In the genomic region with DNA sequence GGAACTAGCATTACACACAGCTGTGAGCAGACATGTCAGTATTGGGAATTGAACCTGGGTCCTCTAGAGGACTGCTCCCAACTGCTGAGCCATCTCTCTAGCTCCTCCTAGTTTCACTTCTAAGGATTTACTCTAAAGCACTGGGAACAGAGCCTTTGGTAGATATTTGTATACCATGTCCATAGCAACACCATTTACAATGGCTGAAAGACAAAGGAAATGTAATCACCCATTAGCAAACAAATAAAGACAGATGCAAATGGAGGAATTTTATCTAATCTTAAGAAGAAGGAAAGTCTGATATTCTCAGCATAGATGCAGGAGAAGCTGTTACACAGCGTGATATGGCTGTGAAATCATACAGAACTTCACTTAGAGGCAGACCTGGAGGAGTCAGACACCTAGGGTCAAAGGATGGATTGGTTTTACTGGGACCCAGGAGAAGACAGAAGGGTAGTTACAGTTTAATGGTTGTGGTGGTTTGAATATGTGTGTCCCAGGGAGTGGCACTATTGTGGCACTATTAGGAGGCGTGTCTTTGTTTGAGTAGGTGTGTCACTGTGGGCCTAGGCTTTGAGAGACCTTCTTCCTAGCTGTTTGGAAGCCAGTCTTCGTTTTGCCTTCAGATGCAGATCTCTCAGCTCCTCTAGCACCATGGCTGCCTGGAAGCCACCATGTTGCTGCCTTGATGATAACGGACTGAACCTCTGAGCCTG, we compare ENCODE assay signal across 32 mouse cellular contexts. TPM values are rescaled to one million over a fixed set of nuclear protein-coding genes. Genes with fewer than 3 reads are reported as not detected.
DNase-seq lines count a peak whose midpoint lies in the region; ATAC-seq and TF ChIP-seq lines count a peak whose summit lies in the region.
"Had no signal": no experiment of that assay in that cellular context is flagged by ENCODE, and none has a peak within 500 bp of the region (broad histone marks: within the 10 kb centered on the region; RNA-seq: fewer than 3 reads in every experiment).

No protein-coding gene starts in this region.

- WGBS in stomach, postnatal 0 days: 87% methylated on average over 4 of the region's 4 CpGs
- 86% methylated on average over 4 of the region's 4 CpGs for WGBS in kidney, embryonic 15.5 days
- 86% methylated on average over 4 of the region's 4 CpGs for WGBS in cerebellum, adult 2 months

- H3K27me3 ChIP-seq in E14TG2a.4 (ENCODE audit: insufficient read depth, low read length) (no peaks in the 10 kb centered on the region), ES-Bruce4 (ENCODE audit: control insufficient read depth, insufficient read depth, low read length, poor library complexity, severe bottlenecking) (no peaks in the 10 kb centered on the region)
- H3K27me3 ChIP-seq in stomach, postnatal 0 days (ENCODE audit: control insufficient read depth, insufficient read depth, low read length): no peaks in the 10 kb centered on the region
- H3K27me3 ChIP-seq in kidney, embryonic 15.5 days: no peaks in the 10 kb centered on the region
- H3K27me3 ChIP-seq in cerebellum, adult 2 months (ENCODE audit: control insufficient read depth, insufficient read depth, low read length): no peaks in the 10 kb centered on the region
- H3K27me3 ChIP-seq: forebrain, embryonic 13.5 days; heart, embryonic 12.5 days; heart, embryonic 15.5 days had no signal

- TF ChIP-seq POLR2A in ES-Bruce4 (IDR thresholded peaks at IDR 0.05; ENCODE audit: insufficient read depth, low read length): no peak
- no peak for TF ChIP-seq POLR2A in cerebellum, adult 2 months (IDR thresholded peaks at IDR 0.05; ENCODE audit: borderline replicate concordance, insufficient read depth, low read length)

- peaks cover 27% of the 10 kb centered on the region for H3K4me1 ChIP-seq in E14TG2a.4 (replicated peaks; ENCODE audit: low read depth, low read length)
- peaks cover 2% of the 10 kb centered on the region for H3K4me1 ChIP-seq in ES-Bruce4 (ENCODE audit: control insufficient read depth, insufficient read depth, low read length)
- no peaks in the 10 kb centered on the region for H3K4me1 ChIP-seq in stomach, postnatal 0 days (replicated peaks; ENCODE audit: control insufficient read depth, insufficient read depth)
- H3K4me1 ChIP-seq in kidney, embryonic 15.5 days: no peaks in the 10 kb centered on the region
- H3K4me1 ChIP-seq in cerebellum, adult 2 months (ENCODE audit: control insufficient read depth, insufficient read depth, low read length): no peaks in the 10 kb centered on the region
- H3K4me1 ChIP-seq: forebrain, embryonic 10.5 days; forebrain, embryonic 13.5 days; heart, embryonic 12.5 days; heart, embryonic 15.5 days had no signal

- H3K9me3 ChIP-seq in E14TG2a.4 (ENCODE audit: low read length): peaks cover 15% of the 10 kb centered on the region; the same call in 1 of the 2 replicates
- peaks cover 3% of the 10 kb centered on the region; the same call in 1 of the 2 replicates for H3K9me3 ChIP-seq in ES-Bruce4 (replicated peaks; ENCODE audit: control insufficient read depth, insufficient read depth, low read length, poor library complexity, severe bottlenecking)
- no peaks in the 10 kb centered on the region for H3K9me3 ChIP-seq in stomach, postnatal 0 days (ENCODE audit: control insufficient read depth, low read length)
- H3K9me3 ChIP-seq in kidney, embryonic 15.5 days (replicated peaks): no peaks in the 10 kb centered on the region; the same call in 1 of the 2 replicates
- H3K9me3 ChIP-seq: forebrain, embryonic 13.5 days; G1E; heart, embryonic 15.5 days had no signal

- H3K9ac ChIP-seq in ES-Bruce4 (ENCODE audit: low read depth, poor library complexity, severe bottlenecking): no peak overlapping the region
- H3K9ac ChIP-seq in stomach, postnatal 0 days (ENCODE audit: low read length): no peak overlapping the region
- no peak overlapping the region for H3K9ac ChIP-seq in kidney, embryonic 15.5 days
- H3K9ac ChIP-seq: forebrain, embryonic 13.5 days; heart, embryonic 12.5 days; heart, embryonic 15.5 days; hindbrain, embryonic 14.5 days had no signal

- H3K27ac ChIP-seq in ES-Bruce4 (ENCODE audit: insufficient read depth, low read length): peak overlapping the region; percentile 50
- H3K27ac ChIP-seq in stomach, postnatal 0 days (replicated peaks): no peak overlapping the region
- no peak overlapping the region for H3K27ac ChIP-seq in kidney, embryonic 15.5 days
- no peak overlapping the region for H3K27ac ChIP-seq in cerebellum, adult 2 months (ENCODE audit: insufficient read depth, low read length)
- H3K27ac ChIP-seq: forebrain, embryonic 10.5 days; forebrain, embryonic 13.5 days; heart, embryonic 15.5 days; hindbrain, embryonic 14.5 days; hindbrain, postnatal 0 days had no signal

- H3K4me3 ChIP-seq in E14TG2a.4 (replicated peaks; ENCODE audit: low read length) (no peak overlapping the region), ES-Bruce4 (ENCODE audit: low read depth, low read length) (no peak overlapping the region)
- no peak overlapping the region for H3K4me3 ChIP-seq in stomach, postnatal 0 days (ENCODE audit: low read depth, low read length)
- no peak overlapping the region for H3K4me3 ChIP-seq in kidney, embryonic 15.5 days (replicated peaks)
- no peak overlapping the region for H3K4me3 ChIP-seq in cerebellum, adult 2 months (replicated peaks; ENCODE audit: insufficient read depth, low read depth, low read length)
- H3K4me3 ChIP-seq: forebrain, embryonic 10.5 days; forebrain, embryonic 13.5 days; heart, embryonic 12.5 days; heart, embryonic 15.5 days had no signal

- TF ChIP-seq CTCF in E14TG2a.4 (conservative IDR thresholded peaks at IDR 0.05; ENCODE audit: low read length): 0 out of 2 replicates have a peak, but pooled peaks have one; percentile 5
- no peak for TF ChIP-seq CTCF in ES-Bruce4 (IDR thresholded peaks at IDR 0.05; ENCODE audit: low read depth, low read length)
- 0 out of 2 replicates have a peak, but pooled peaks have one; percentile 3 for TF ChIP-seq CTCF in stomach, postnatal 0 days (IDR thresholded peaks at IDR 0.05; ENCODE audit: low read depth)
- no peak for TF ChIP-seq CTCF in cerebellum, adult 2 months (IDR thresholded peaks at IDR 0.05; ENCODE audit: borderline replicate concordance, insufficient read depth, low read depth, low read length)

- DNase-seq in MN1 (ENCODE audit: low spot score): peak; percentile 39
- no peak for DNase-seq in stomach, postnatal 0 days (ENCODE audit: low spot score)
- no peak for DNase-seq in cerebellum, adult 2 months
- DNase-seq: adrenal gland, adult 2 months; adrenal gland, postnatal 14 days; cerebellum, adult 11 months; cerebellum, adult 8-10 months; cerebellum, postnatal 10 days; cerebellum, postnatal 36 days; embryo, embryonic 11 days; gastrocnemius, postnatal 14 days; heart, adult 18-20 months; heart, postnatal 14 days; heart, postnatal 4 days; kidney, adult 11 months; kidney, adult 8-10 months had no signal

- H3K36me3 ChIP-seq in E14TG2a.4 (ENCODE audit: insufficient read depth, low read length) (no peaks in the 10 kb centered on the region), ES-Bruce4 (ENCODE audit: control insufficient read depth, insufficient read depth, low read length, poor library complexity, severe bottlenecking) (no peaks in the 10 kb centered on the region)
- H3K36me3 ChIP-seq in stomach, postnatal 0 days (ENCODE audit: control insufficient read depth, insufficient read depth, low read length): no peaks in the 10 kb centered on the region
- no peaks in the 10 kb centered on the region for H3K36me3 ChIP-seq in kidney, embryonic 15.5 days
- H3K36me3 ChIP-seq: forebrain, embryonic 10.5 days; G1E; heart, embryonic 12.5 days; heart, embryonic 15.5 days had no signal

- TF ChIP-seq EP300 in ES-Bruce4 (IDR thresholded peaks at IDR 0.05; ENCODE audit: insufficient read depth, low read depth, low read length): no peak
- TF ChIP-seq EP300 in stomach, postnatal 0 days (optimal IDR thresholded peaks at IDR 0.05): no peak

- no peak for ATAC-seq in stomach, postnatal 0 days (ENCODE audit: low FRiP score, low TSS enrichment)
- no peak for ATAC-seq in kidney, embryonic 15.5 days (replicated peaks; ENCODE audit: low FRiP score)
- ATAC-seq: forebrain, embryonic 13.5 days; forebrain, embryonic 16.5 days; hindbrain, postnatal 0 days; inflammation-experienced regulatory T-cells, adult 6 months had no signal

- H3K4me2 ChIP-seq in stomach, postnatal 0 days (replicated peaks; ENCODE audit: low read depth): no peak overlapping the region
- no peak overlapping the region for H3K4me2 ChIP-seq in kidney, embryonic 15.5 days
- H3K4me2 ChIP-seq: forebrain, embryonic 13.5 days; heart, embryonic 12.5 days; heart, embryonic 15.5 days; hindbrain, embryonic 14.5 days had no signal

RNA-seq across cellular contexts. Expression of gene 1700024P04Rik, which starts 7.1 kb away (rescaled TPM):
- not detected in 2 replicates for polyA plus RNA-seq in ES-Bruce4 (2011; ENCODE audit: insufficient read depth, insufficient read length, low read depth, missing spikeins)
- not detected in 2 replicates for polyA plus RNA-seq in stomach, postnatal 0 days (2015; fragmentation: Nextera tagmentation; extraction: Ambion mirVana)
- not detected in 2 replicates for polyA plus RNA-seq in kidney, embryonic 15.5 days (2015; fragmentation: Nextera tagmentation; extraction: Ambion mirVana)
- polyA plus RNA-seq in cerebellum, adult 2 months (2012; rRNA removed): not detected in 2 replicates
- polyA plus RNA-seq: adrenal gland, adult 2 months; cortical plate, adult 2 months; embryonic facial prominence, embryonic 11.5 days; embryonic facial prominence, embryonic 14.5 days; forebrain, embryonic 10.5 days; forebrain, embryonic 13.5 days; forebrain, embryonic 16.5 days; G1E; heart, embryonic 12.5 days; heart, embryonic 15.5 days; hindbrain, embryonic 11.5 days; hindbrain, embryonic 14.5 days; hindbrain, postnatal 0 days; inflammation-experienced regulatory T-cells, adult 6 months had no signal

RNA-seq across cellular contexts. Expression of gene Tnpo1, which starts 51.0 kb away (rescaled TPM):
- polyA plus RNA-seq in ES-Bruce4 (2011; ENCODE audit: insufficient read depth, insufficient read length, low read depth, missing spikeins): 253 and 256 TPM in 2 replicates
- polyA plus RNA-seq in stomach, postnatal 0 days (2015; fragmentation: Nextera tagmentation; extraction: Ambion mirVana): 17.1 and 20.7 TPM in 2 replicates
- polyA plus RNA-seq in kidney, embryonic 15.5 days (2015; fragmentation: Nextera tagmentation; extraction: Ambion mirVana): 69.0 and 77.0 TPM in 2 replicates
- polyA plus RNA-seq in cerebellum, adult 2 months (2012; rRNA removed): 23.9 and 24.8 TPM in 2 replicates

Comparison
In these comparisons a context has a peak if more than half of its experiments do, and no peak if none do; other contexts are left out.
1. CTCF ChIP-seq: peak in E14TG2a.4 (single experiment) and stomach, postnatal 0 days (single experiment); none in ES-Bruce4 (single experiment) and cerebellum, adult 2 months (single experiment).